Mouse (Mus musculus) brain, embryonic 14.5 days (tissue): ENCODE results near the gene Dstyk.

Experiments used
- CTCF ChIP-seq: fragments of 200-500 bp; IDR thresholded peaks from 2 replicates; pipeline ENCODE4 v1.5.1; 2012; ENCODE audit warnings: inconsistent platforms, mild to moderate bottlenecking, moderate library complexity, borderline replicate concordance; ENCODE audit not compliant: insufficient read depth, insufficient read length; ENCODE audit errors: extremely low read depth
- POLR2A ChIP-seq: fragments of 200-500 bp; IDR thresholded peaks from 2 replicates; pipeline ENCODE4 v1.6.1; 2012; ENCODE audit warnings: mild to moderate bottlenecking, inconsistent platforms, borderline replicate concordance; ENCODE audit not compliant: poor library complexity, insufficient read depth, insufficient read length, severe bottlenecking; ENCODE audit errors: extremely low read depth

DNA sequence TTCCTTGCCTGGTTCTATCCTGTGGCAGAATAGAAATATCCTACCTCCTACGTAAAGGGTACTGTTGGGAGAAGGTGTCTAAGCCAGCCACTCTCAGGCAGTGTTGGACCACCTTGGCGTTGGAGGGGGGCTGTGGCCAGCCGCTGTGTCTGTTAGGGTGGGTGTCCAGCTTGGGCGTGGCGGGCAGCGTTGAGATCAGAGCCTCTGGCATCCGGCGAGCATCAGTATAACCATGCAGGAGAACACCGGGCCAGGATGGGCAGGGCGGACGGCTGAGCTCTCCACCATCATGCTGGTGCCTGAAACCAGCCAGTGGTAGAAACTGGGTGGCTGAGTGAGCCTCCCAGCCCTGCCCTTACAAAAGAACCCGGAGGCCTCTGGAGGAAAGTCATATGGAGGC, 98.0 kb downstream of the Dstyk start:
- TF ChIP-seq CTCF, result no peak
- no peak for TF ChIP-seq POLR2A
